Mouse (Mus musculus) common myeloid progenitor, adult 5-6 weeks (primary cell): ENCODE results near the gene Pck2. TPM values are rescaled to one million over a fixed set of nuclear protein-coding genes. Genes with fewer than 3 reads are reported as not detected.

ENCODE experiments used
- ATAC-seq: replicated peaks from 2 replicates; pipeline ENCODE4 v1.8.0; 2016; ENCODE audit warnings: low read depth, mild to moderate bottlenecking, moderate TSS enrichment, inconsistent platforms; ENCODE audit not compliant: poor library complexity, severe bottlenecking
- total RNA-seq: library from RNA; stranded (forward); fragments of 200-1000, 187-1606 nt; gene quantifications from 2 replicates; pipeline ENCODE4 v1.2.3, GENCODE M21; 2017

Gene Pck2
- total RNA-seq, 1 experiment from 2014 or later, result 47.8 TPM

DNA sequence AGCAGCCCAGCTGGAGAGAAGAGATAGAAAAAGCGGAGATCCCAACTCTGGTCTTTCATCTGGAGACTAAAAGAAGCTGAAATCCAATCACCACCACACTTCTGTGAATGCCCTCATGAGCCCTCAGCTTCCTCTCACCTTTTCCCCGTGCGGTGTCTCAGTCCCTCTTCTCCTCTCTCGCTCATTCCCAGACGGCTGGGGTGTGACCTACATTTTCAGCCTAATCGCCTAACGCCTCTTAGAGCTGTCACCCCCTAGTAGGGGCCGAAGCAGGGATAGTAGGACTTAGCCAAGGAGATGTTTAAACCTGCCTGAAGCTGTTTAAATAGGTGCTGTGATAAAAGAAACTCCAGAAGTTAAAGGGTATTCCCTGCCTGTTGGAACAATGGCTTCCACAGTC lies 15.3 kb upstream of the Pck2 start, which contains the start of gene Nrl:
Gene Nrl, minus strand, starts transcription at position 197 of the 400 bp plus-strand sequence.
- ATAC-seq, result no peak

DNA sequence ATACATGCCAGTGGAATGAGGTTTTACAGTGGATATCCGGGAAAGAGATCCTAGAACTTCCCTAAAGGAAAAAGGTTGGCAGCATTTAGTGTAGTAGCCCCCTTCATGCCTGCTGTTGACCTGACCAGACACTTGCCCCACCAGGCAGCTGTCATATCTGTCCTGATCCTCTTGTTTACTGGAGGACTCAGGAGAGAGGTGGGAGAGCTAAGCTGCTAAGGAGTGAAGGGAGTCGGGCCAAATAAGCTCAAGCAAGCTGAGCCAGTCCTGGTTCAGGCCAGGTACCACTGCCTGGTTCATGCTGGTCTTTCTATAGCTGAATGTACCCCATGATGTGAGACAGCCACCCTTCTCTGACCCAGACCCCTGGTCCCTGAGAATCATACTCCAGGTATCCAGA lies 13.4 kb upstream of the Pck2 start:
- ATAC-seq, result no peak

DNA sequence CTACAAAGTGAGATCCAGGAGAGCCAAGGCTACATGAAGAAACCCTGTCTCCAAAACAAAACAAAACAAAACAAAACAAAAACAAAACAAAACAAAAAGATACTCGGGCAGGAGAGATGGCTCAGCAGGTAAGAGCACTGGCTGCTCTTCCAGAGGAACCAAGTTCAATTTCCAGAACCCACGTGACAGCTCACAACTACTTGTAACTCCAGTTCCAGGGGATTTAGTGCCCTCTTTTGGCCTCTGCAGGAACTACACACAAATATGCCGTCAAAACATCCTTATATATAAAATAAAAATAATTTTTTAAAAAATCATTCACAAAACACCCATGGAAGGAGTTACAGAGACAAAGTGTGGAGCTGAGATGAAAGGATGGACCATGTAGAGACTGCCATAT lies 12.1 kb upstream of the Pck2 start:
- peak; percentile 76; the same call in 1 of the 2 replicates for ATAC-seq

DNA sequence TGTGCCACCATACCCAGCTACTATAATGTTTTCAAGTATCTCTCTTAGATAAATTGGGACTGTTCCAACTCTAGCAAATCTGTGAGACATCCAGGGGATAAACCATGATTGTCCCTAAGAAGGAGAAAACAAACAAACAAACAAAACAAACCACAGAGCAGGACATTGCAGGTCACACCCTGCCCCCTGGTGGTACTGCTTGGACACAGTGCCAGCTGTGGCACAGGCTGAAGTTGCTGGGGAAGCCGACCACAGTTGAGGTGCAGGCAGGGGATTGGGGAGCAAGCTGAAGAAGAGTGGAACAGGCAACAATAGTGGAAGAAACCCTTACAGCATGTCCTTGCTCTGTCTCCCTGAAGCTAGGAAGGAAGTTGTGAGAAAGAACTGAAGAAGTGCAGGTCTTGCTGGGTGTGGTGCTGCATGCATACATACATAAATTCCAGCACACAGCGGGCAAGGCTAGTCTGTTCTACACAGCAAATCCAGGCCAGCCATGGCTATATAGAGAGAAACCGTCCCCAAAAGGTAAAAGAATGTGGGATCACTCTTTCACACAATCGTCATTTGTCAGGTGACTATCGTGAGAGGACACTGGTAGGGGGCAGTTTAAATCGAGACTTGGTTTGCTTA lies 3.8 kb upstream of the Pck2 start:
- ATAC-seq, result peak; percentile 30; the same call in 1 of the 2 replicates

DNA sequence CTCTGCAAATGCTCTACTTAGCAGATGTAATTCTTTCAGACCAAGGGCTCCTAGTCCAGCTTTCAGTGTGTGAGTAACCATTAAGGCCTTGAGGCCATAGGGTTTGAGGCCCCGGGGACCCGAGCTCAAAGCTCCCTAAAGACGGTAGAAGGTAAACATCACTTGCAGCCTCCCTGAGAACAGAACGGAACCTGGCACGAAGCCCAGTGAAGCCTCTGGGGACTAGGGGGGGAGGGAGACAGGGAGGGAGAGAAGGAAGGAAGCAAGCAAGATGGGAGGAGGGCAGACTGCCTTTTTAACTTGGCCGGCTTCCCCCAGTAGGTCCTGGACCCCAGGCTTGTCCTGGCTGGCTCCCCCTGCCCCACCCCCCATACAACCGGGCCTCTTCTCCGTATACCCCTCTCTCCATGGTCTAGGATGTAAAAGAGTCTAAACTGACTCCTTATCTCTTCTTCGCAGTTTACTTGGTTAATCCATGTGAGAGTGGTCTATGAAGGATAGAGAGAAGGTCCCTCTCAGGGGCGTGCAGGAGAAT lies 788 bp downstream of the Pck2 start:
- ATAC-seq, result peak; percentile 47

DNA sequence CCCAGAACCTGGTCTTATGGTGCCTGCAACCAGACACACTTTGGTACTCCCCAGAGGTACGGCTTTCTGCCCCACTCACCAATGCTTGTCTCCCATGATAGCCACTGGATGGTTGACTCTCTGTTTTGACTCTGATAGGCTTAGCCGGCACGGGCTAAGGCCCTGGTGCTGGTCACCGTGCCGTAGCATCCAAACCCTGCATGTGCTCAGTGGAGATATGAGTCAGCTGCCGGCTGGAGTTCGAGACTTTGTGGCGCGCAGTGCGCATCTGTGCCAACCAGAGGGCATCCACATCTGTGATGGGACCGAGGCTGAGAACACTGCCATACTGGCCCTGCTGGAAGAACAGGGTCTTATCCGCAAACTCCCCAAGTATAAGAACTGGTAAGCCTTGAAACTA lies 2.2 kb downstream of the Pck2 start:
- ATAC-seq, result no peak

DNA sequence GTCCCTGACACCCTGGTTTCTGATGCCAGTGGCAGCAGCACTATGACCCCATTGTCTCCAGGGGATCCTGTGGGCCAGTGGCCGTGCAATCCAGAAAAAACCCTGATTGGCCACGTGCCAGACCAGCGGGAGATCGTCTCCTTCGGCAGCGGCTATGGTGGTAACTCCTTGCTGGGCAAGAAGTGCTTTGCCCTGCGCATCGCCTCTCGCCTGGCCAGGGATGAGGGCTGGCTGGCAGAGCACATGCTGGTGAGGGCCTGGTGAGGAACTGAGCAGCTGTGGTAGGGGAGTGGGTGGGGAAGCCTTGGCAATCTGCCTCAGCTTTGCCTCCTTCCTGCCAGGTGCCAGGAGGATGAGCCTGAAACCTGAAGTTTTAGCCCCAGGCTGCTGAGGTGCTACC lies 4.3 kb downstream of the Pck2 start:
- ATAC-seq, result no peak

DNA sequence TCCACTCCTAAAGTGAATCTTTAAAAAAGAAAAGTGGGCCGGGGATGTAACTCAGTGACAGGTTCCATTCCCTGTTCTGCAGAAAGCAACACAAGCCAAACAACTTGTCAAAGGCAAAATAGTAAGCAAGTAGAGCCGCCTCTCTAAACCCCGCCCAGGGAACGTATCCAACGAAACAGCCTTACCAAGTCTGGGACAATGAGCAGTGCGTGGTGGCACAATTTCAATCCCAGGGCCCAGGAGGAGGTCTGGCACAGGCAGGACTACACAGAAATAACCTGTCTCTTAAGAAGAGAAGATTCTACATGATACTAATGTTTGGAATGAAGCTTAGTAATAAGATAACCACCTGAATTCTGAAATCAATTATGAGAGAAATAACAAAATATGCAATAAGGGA lies 10.1 kb downstream of the Pck2 start:
- no peak for ATAC-seq

DNA sequence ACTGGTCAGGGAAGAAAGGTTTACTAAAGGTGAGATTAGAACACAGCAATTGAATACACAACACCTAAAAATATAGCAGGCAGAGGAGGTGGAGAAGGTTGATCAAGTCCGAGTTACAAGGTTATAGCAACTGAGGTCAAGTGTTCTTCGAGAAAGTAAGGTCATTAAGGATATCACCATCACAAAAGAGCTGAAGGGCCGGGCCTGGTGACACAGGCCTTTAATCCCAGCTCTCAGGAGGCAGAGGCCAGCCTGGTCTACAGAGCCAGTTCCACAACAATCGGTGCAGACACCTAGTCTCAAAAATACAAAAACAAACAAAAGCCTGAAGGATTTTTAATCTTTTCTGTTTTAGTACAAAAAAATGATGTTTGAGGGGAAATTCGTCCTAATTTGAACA lies 11.3 kb downstream of the Pck2 start:
- ATAC-seq, result no peak

DNA sequence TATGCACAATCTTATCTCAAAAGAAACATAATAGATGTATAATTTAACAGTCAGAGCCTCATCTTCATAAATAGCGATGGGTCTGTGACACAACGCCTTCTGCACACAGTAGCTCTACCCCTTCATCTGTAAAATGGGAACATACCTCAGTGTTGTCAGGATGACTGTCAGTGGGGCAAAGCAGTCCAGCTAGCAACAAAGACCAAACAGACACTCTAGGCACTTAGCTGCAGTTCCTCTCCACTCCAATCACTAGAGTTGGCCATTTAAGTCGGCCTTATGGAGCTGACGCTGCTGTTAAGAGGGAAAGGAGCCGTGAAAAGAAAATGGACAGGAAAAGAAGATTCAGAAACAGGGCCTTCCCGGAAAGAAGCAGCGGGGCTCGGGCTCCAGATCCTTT lies 11.7 kb downstream of the Pck2 start:
- ATAC-seq, result no peak

DNA sequence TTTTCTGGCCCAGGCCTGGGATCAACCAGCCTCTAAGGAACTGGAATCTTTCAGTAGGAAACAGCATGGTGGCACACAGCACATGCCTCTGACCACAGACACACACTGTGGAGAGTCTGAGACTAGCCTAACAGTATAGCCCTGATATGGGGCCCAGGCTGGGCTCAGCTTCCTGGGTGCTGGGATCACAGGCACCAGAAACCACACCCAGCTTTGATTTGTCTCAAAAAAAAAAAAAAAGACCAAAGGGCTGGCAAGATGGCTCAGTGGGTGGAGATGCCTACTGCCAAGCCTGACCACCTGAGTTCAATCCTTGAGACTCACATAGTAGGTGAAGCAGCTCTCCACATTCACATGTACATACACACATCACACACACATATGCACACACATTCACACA lies 14.6 kb downstream of the Pck2 start:
- no peak for ATAC-seq

DNA sequence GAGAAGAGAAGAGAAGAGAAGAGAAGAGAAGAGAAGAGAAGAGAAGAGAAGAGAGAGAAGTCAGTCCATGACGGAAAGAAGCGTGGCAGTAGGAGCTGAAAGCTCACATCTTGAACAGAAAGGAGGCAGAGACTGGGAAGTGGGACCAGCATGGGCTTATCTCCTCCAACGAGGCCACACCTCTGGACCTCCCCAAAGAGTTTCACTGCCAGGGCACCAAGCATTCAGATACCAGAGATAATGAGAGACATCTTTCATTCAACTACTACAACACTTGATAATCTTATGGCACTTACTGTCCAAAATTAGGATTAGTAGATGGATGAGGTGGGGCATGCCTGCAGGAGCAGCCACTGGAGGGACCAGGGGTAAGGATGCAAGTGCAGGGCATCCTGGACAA lies 15.7 kb downstream of the Pck2 start:
- ATAC-seq, result no peak

DNA sequence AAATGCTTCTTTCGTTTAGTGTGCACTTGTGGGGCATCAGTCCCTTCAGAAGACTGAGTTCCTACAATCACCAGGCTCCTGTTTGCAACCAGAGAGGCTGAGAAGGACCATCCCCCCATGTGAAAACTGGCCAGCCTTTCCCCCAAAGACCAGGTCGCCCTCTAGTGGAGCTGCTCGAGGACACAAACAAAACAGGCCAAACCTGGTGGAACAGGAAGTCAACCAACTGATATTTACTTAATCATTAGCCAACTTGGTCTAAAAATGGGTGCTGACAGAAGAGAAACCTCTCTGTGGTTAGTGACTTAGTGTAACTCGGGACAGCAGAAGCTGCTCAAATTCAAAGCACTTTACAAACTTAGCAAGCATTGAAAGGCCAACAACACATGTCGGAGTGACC lies 16.9 kb downstream of the Pck2 start:
- ATAC-seq, result peak; percentile 40

DNA sequence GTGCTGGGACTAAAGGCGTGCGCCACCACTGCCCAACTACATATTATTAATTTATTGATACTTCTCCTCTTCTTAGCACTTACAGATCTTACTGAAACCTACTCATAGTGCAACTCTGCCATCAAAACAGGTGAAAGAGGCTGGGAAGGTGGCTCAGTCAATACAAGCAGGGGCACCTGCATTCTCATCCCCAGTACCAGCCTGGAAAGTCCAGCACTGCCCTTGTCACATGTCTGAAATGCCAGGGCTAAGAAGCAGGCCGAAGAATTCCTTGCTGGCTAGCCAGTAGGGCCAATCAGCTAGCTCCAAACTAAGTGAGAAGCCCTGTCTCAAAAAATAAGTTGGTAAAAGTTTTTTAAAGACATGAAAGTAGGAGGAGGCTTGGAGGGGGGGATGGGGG lies 17.5 kb downstream of the Pck2 start:
- ATAC-seq, result no peak

DNA sequence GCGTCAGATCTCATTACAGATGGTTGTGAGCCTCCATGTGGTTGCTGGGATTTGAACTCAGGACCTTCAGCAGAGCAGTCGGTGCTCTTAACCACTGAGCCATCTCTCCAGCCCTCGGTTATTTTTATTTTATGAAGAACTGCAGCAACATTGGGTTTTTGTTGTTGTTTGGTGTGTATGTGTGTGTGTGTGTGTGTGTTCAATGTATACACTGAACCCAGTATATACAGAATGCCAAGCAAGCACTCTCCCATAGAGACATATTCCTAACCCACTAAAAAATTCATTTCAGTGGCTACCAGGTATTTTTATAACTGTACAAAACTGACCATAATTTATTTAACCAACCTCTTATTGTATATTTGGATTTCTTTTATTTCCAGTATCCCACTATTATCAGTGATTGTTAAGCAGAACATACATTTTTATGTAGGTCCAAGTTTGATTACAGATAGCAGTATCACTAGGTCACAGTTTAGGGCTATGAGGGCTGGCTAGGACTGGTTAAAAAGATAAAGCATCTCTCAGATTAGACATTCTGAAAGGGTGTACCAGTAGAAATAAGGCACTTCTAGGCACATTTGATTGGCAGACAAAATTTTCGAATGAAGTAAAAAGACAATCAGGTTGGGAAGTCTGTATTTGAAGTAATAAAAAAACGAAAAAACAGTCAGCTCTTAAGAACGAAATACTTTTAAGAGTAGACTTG lies 18.8 kb downstream of the Pck2 start:
- ATAC-seq, result no peak

DNA sequence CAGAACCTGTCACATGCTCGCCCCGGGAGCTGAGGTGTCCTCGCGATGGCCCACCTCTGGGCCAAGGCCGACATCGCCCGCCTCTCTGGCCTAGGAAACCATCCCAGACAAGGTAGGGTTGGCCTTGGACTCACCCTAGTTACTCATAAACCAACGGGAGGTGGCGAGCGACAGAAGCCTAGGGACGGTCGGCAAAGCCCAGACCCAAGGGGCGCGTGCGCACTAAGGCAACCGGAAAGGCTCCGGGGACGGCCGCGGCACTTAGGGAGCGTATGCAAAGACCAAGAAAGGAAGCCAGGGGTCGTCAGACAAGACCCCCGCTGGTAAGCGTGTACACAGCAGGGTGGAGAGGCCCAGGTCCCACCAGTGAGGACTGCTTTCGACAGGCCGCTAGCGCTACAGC lies 19.7 kb downstream of the Pck2 start, which contains the start of gene Dcaf11:
Gene Dcaf11, plus strand, starts transcription at position 208 of the 403 bp plus-strand sequence.
- ATAC-seq, result peak; percentile 52

DNA sequence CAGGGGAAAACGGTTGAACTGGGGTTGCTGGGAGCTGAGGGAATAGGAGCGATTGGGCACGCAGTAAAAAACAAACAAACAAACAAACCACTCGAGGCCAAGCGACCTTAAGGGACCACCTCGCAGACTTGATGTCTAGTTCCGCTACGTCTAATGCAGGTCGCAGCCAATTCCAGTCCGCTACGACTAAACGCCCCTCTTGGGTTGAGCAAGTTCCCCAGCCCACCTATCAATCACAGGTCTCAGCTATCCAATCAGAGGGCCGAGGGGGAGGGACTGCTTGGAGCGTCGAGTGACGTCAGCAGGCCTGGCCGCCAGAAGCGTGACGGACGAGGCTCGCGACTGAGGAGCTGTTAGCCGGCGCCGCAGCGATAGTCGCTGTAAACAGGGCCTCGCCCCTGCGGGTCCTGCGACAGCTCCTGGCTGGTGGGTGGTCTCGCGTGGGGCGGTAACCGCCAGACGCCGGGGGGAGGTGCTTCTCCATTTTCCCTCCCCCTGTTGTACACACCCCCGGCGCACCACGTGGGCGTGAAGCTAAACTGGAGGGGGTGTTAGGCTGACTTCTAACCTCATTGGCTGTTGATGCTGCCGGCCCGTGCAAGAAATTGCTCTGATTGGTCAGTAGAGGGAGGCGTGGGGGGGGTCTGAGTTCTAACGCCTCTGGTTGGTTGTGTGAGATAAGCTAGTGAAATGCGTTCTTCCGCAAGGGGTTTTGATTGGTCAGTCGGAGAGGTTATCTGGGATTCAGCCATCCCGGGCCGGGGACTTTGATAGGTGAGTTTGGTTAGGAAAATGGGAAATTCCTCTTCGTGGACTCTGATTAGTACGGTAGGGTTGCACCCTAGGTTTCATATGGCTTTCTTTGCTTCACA lies 20.4 kb downstream of the Pck2 start, which contains the start of gene A730061H03Rik:
Gene A730061H03Rik, minus strand, starts transcription at position 205 of the 872 bp plus-strand sequence.
- ATAC-seq, result peak; percentile 76

DNA sequence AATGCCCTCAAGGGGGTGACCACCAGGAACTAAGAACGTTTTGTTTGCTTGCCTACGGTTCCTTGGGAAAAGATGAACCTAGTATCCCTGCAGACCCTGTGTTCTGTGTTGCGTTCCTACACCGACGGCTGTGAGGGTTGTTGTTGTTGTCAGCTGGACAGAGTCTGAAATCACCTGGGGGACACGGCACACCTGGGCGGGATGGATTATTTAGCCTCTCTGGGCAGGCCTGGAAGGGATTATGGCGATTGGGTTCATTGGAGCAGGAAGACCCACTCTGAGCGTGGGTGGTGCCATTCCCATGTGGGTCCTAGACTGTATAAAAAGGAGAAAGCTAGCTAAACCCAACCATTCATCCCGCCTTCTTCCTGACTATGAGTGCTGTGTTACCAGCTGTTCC lies 21.8 kb downstream of the Pck2 start:
- ATAC-seq, result no peak

DNA sequence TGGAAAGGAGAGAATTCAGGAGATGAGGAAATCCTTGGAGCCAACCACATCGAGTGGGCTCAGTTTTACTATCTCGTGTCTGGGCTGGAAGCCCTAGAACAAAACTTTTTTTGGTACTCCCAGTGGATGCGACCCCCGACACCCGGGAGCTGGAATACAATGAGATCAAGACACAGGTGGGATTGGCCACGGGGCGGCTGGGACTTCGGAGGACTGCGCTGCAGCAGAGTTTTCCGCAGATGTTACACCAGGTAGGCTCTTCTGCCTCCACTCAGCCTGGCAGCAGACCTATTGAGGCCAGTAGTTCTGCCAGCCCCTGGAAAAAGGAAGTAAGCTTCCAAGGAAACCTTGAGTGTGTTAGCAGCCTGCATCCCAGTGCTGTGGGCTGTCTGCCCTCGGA lies 23.2 kb downstream of the Pck2 start:
- ATAC-seq, result no peak

DNA sequence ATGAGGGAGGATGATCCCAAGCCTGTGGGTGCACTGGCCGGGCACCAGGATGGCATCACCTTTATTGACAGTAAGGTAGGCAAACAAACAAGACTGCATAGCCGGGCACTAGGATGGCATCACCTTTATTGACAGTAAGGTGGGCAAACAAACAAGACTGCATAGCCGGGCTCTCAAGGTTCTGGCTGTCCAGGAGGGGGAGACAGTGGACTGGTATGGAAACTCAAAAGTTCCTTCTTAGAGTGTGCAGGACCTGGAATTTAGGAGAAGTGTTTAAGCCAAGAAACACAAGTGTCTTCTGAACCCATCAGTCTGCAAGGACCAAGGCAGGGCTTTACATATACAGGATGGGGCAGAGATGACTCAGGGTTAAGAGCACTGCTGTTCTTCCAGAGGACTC lies 25.7 kb downstream of the Pck2 start:
- no peak for ATAC-seq

DNA sequence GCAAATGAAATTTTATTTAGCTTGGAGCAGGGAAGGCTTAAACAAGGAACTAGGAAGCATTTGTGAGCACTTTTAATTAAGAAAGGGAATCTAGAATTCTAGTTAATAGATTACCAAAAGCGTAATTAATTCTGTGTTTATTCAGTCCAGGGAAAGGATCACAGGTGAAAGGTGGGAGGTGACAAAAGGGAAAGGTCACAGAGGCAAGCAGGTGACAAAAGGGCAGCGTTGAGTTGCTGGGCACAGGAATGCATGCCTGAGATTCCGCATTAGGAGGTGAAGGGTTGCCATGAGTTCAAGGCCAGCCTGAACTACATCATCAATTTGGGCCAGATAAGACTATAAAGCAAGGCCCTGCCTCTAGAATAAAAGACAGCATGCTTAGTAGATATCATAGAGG lies 27.4 kb downstream of the Pck2 start:
- ATAC-seq, result no peak
